Mouse (Mus musculus) liver, adult 2 months (tissue): ENCODE data around the gene Taf4.
A peak's percentile ranks its signal among the peaks of the same experiment; 100 is the strongest.

Experiments
- CTCF ChIP-seq: fragments of 200-500 bp; IDR thresholded peaks from 2 replicates; pipeline ENCODE4 v1.5.1; 2011; ENCODE audit warnings: low read depth, low read length, control low read depth
- POLR2A ChIP-seq: fragments of 200-500 bp; IDR thresholded peaks from 2 replicates; pipeline ENCODE4 v1.6.1; 2011; ENCODE audit warnings: low read length, control low read depth; ENCODE audit not compliant: insufficient read depth; ENCODE audit errors: extremely low read depth

DNA sequence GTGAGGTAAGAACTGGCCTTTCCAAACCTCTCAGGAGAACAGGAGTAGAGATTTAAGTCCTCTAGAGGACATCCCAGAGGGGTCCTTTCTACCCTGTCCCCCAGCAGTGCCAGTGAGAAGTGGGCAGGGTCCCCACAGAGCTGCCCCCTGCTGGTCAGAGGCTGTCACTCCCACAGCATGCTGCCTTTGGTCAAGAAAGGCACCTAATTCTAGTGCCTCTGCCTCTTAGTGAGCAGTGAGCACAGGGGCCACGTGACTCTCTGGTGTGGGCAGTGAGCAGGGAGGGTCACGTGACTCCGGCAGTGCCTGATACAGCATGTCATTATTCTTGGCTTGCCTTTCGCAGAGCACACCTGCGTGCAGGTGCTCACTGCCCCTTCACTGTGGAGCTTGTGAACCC lies 103.1 kb downstream of the Taf4 start:
- TF ChIP-seq CTCF: peak; percentile 64
- TF ChIP-seq POLR2A: no peak
